Mouse (Mus musculus) adrenal gland, adult 18-20 months (tissue): ENCODE measurements around the gene Ccdc152. TPM values are rescaled to one million over a fixed set of nuclear protein-coding genes. Genes with fewer than 3 reads are reported as not detected.

ENCODE experiments used
- DNase-seq, 2 experiments: peaks; one replicate each; pipeline ENCODE4 v3.0.0; 2021 to 2022; ENCODE audit warnings: low spot score in 2 of 2
- total RNA-seq, 2 experiments: library from RNA; stranded (reverse); gene quantifications; 1 replicate in 1 of 2; 2 replicates in 1 of 2; pipeline ENCODE4 v1.2.3; 2021

The Ccdc152 gene
- total RNA-seq, 2 experiments from 2014 or later, result 0.58 TPM; not detected in 1

GRCm38 (mm10) chr15:3231004-3231403, 72.3 kb downstream of the Ccdc152 start:
- DNase-seq, result no peak

Other genes with a start within 250 kb of the Ccdc152 start
- gene Selenop, start 35.0 kb downstream of the Ccdc152 start, total RNA-seq, result 100 to 1,000 TPM; 333 to 416 TPM